10 mouse cellular contexts compared by ENCODE assay signal in the genomic region with DNA sequence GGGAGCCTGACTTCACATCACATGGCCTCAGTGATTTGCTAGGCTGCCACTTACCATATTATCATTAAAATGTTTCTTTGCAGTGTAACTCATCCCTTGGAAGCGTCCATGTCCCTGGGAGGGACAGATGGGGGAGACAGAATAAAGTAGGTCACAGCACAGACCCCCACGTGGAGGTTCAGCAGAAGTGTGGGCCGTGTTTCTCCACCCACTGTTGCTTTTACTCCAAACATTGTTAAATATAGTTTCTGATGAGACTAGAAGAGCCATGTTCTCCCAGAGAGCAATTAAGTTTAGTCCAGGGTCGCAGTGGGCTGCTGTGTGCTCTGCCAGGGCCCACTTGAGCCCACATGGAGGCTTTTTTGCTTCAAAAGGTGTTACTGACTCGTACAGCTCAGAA.
"Had no signal": no experiment of that assay in that cellular context is flagged by ENCODE, and none has a peak within 500 bp of the region (broad histone marks: within the 10 kb centered on the region; RNA-seq: fewer than 3 reads in every experiment).

No protein-coding gene starts in this region.

- DNase-seq: kidney, adult 18-20 months; layer of hippocampus, postnatal 36 days; liver; lung, adult 18-20 months; lung, postnatal 10 days; midbrain, embryonic 14.5 days; thymus, postnatal 25 days had no signal

- ATAC-seq: inflammation-experienced regulatory T-cells, adult 6 months; intestine, embryonic 16.5 days; liver, embryonic 12.5 days had no signal
